Mouse (Mus musculus): ENCODE data around the gene Sox2. TPM values are rescaled to one million over a fixed set of nuclear protein-coding genes. Genes with fewer than 3 reads are reported as not detected.

Sox2 gene
- polyA plus RNA-seq, 1 experiment from 2014 or later = 0.34 TPM

DNA sequence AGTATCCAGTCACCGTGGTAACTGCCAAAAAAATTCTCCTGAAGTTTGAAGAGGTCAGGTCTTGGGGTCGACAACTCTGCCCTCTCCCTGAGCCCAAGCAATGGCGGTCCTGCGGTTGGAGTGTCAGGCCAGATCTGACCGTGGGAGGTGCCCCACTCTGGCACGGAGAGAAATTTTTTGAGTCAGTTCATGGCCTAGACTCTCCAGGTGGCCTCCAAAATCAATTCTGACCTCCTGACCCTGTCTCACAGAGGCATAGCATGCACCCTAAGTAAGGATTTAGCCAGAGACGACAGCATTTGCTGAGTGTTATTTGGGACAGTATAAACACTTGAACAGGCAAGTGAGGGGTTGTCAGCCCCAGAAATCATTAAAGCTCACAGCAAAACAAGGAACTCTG is 28.6 kb downstream of the Sox2 start:
- Histone ChIP-seq H3K27ac (ENCODE audit: poor library complexity, severe bottlenecking) (no peak overlapping the region), H3K9ac (no peak overlapping the region), H3K9me3 (replicated peaks) (no peaks in the 10 kb centered on the region), H3K27me3 (replicated peaks) (peaks cover 15% of the 10 kb centered on the region), H3K4me2 (no peak overlapping the region), H3K4me1 (replicated peaks) (no peaks in the 10 kb centered on the region), H3K4me3 (no peak overlapping the region), H3K36me3 (no peaks in the 10 kb centered on the region)
- ATAC-seq (ENCODE audit: insufficient number of reproducible peaks, low FRiP score) = no peak
- 24% methylated on average over 7 of the region's 7 CpGs for WGBS

DNA sequence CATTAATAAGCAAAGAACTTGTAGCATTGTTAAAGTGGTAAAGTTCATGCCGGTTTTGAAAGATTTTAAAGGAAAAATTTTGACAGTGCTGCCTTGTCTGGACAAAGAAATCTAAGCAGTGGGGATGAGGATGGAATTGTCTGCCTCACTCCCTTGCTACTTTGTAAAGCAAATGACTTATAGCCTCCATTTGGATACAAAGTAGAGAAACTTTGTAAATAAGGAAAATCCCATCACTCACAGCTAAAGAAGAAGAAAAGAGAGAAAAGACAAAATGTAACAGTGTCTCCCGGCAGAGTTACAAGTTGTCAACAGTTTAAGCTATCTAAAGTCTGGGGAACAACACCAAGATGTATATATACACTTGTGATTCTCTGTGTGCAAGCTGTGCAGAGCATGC is 29.2 kb downstream of the Sox2 start:
- 49% methylated on average over 2 of the region's 2 CpGs for WGBS
- no peak for ATAC-seq (ENCODE audit: insufficient number of reproducible peaks, low FRiP score)
- Histone ChIP-seq H3K4me1 (replicated peaks) (no peaks in the 10 kb centered on the region), H3K4me3 (no peak overlapping the region), H3K4me2 (no peak overlapping the region), H3K9ac (no peak overlapping the region), H3K36me3 (no peaks in the 10 kb centered on the region), H3K9me3 (replicated peaks) (no peaks in the 10 kb centered on the region), H3K27me3 (replicated peaks) (peaks cover 9% of the 10 kb centered on the region; the same call in 1 of the 2 replicates), H3K27ac (ENCODE audit: poor library complexity, severe bottlenecking) (no peak overlapping the region)

DNA sequence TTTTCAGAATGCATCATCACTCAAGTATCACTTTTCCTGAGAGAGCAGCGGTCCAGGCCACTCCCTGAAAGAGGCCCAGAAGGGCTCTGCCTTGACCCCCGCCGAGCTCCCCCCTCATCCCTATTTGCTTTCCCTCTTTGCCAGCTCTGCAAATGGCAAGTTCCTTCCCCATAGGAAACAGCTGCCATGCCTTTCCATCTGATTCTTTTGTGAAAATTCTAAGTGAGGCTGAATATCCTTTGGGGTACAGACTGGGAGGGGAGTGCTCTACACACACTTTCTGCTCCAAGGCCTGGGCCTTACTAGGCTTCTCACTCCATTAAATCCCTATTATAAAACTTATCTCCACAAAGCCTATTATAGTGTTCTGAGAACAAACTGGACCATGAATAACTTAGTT is 29.7 kb downstream of the Sox2 start:
- Histone ChIP-seq H3K27me3 (replicated peaks) (0 out of 2 replicates have a peak, but pooled peaks cover 4% of the 10 kb centered on the region), H3K9me3 (replicated peaks) (no peaks in the 10 kb centered on the region), H3K4me2 (no peak overlapping the region), H3K27ac (ENCODE audit: poor library complexity, severe bottlenecking) (no peak overlapping the region), H3K9ac (no peak overlapping the region), H3K4me3 (no peak overlapping the region), H3K4me1 (replicated peaks) (no peaks in the 10 kb centered on the region), H3K36me3 (no peaks in the 10 kb centered on the region)
- no peak for ATAC-seq (ENCODE audit: insufficient number of reproducible peaks, low FRiP score)
- 35% methylated on average over 3 of the region's 3 CpGs for WGBS

DNA sequence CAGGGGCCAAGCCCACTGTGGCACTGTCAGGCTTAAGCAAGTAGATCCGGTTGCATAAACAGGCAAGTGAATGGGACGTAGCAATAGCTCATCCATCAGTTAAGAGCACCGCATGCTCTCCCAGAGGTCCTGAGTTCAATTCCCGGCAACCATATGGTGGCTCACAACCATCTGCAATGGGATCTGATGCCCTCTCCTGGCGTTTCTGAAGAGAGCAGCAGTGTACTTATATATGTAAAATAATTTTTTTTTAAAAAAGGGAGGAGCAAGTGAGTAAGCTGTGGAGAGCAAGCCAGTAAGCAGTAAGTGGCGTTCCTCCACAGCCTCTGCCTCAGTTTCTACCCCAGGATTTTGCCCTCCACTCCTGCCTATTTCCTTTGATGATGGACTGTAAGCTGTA is 37.9 kb downstream of the Sox2 start:
- no peak overlapping the region for H3K4me3 ChIP-seq
- peaks cover 11% of the 10 kb centered on the region; the same call in 1 of the 2 replicates for H3K4me1 ChIP-seq (replicated peaks)
- no peak for ATAC-seq (ENCODE audit: insufficient number of reproducible peaks, low FRiP score)
- 77% methylated on average over 6 of the region's 6 CpGs for WGBS
- no peaks in the 10 kb centered on the region for H3K36me3 ChIP-seq
- H3K27me3 ChIP-seq (replicated peaks) = no peaks in the 10 kb centered on the region
- no peak overlapping the region for H3K27ac ChIP-seq (ENCODE audit: poor library complexity, severe bottlenecking)
- no peak overlapping the region for H3K4me2 ChIP-seq
- no peak overlapping the region for H3K9ac ChIP-seq
- H3K9me3 ChIP-seq (replicated peaks) = no peaks in the 10 kb centered on the region

DNA sequence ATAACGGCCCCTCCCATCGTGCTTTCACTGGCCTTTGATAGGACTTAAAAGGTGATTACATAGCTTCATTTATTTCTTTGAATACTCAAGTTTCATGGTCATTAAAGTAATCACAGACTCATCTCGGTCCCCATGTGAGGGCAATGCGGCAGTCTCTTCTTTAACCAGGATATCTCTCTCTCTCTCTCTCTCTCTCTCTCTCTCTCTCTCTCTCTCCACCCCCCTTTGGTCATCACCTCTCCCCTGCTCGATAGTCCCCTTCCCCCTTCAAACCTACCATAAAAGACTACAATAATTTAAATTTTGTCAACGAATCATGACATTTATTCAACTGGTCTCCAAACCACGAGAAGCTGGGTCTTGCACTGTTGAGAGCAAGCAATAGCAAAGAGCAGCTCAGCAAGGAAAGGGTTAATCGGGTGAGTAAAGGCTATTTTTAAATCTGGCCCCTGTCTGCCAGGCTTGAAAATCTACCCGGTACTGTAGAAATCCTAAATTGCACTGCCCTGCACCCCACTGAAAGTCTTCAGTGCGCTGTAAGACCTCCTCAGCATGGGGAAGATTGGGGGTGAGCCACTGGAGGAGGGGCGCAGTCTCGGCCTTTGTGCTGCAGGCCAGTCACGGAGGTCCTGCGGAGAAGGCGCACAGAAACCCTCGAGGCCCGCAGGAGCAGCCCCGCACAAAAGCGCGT is 41.6 kb downstream of the Sox2 start:
- 6% methylated on average over 20 of the region's 20 CpGs for WGBS
- peak overlapping the region; percentile 92 for H3K4me2 ChIP-seq
- H3K9me3 ChIP-seq (replicated peaks) = no peaks in the 10 kb centered on the region
- H3K27ac ChIP-seq (ENCODE audit: poor library complexity, severe bottlenecking) = no peak overlapping the region
- peak overlapping the region; percentile 65 for H3K9ac ChIP-seq
- no peaks in the 10 kb centered on the region for H3K36me3 ChIP-seq
- no peak for ATAC-seq (ENCODE audit: insufficient number of reproducible peaks, low FRiP score)
- peaks cover 11% of the 10 kb centered on the region; the same call in 1 of the 2 replicates for H3K4me1 ChIP-seq (replicated peaks)
- peak overlapping the region; percentile 51 for H3K4me3 ChIP-seq
- H3K27me3 ChIP-seq (replicated peaks) = no peaks in the 10 kb centered on the region

DNA sequence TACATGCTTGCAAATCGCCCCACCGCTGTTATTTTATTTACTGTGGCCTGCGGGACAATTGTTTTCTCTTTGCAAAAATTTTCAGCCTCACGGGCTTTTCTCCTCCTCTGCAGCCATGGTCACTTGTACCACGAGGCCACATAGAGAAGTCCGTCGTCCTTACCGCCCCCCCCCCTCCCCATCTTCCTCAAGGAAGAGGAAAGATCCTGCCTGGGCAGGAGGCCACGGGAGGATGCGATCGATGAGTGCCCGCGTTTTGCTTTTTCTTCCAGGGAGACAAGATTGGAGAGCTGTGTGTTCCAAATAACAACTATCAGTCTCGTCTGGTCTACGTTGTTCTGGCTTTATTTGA is 42.2 kb downstream of the Sox2 start:
- H3K27ac ChIP-seq (ENCODE audit: poor library complexity, severe bottlenecking) = no peak overlapping the region
- no peak for ATAC-seq (ENCODE audit: insufficient number of reproducible peaks, low FRiP score)
- peak overlapping the region; percentile 65 for H3K9ac ChIP-seq
- no peaks in the 10 kb centered on the region for H3K9me3 ChIP-seq (replicated peaks)
- H3K4me1 ChIP-seq (replicated peaks) = peaks cover 11% of the 10 kb centered on the region; the same call in 1 of the 2 replicates
- peak overlapping the region; percentile 92 for H3K4me2 ChIP-seq
- 12% methylated on average over 15 of the region's 15 CpGs for WGBS
- peak overlapping the region; percentile 51 for H3K4me3 ChIP-seq
- H3K27me3 ChIP-seq (replicated peaks) = no peaks in the 10 kb centered on the region
- H3K36me3 ChIP-seq = no peaks in the 10 kb centered on the region

MicroRNAs within 50 kb of the gene (microRNA counts, 519-probe panel; counts per million panel counts)
- microRNA mmu-miR-1897-3p = not detected

Small RNAs within 50 kb of the gene (microRNA-seq; reads per million reads assigned to microRNA genes)
- not detected for gene Mir1897
